Mouse (Mus musculus) ES-E14 (cell line): Measurements from ENCODE around the gene Sys1.

Source experiments
- CHD2 ChIP-seq: IDR thresholded peaks from 2 replicates; pipeline ENCODE4 v1.6.1; 2014; ENCODE audit warnings: mild to moderate bottlenecking, low read depth, low read length, inconsistent platforms
- HCFC1 ChIP-seq: IDR thresholded peaks from 2 replicates; pipeline ENCODE4 v1.6.1; 2012; ENCODE audit warnings: low read length, inconsistent platforms, borderline replicate concordance; ENCODE audit not compliant: insufficient read depth
- MAFK ChIP-seq: IDR thresholded peaks from 2 replicates; pipeline ENCODE4 v1.6.1; 2014; ENCODE audit warnings: mild to moderate bottlenecking, low read depth, low read length, inconsistent platforms; ENCODE audit not compliant: insufficient read depth
- ZC3H11A ChIP-seq: IDR thresholded peaks from 2 replicates; pipeline ENCODE4 v1.6.1; 2012; ENCODE audit warnings: low read depth, mild to moderate bottlenecking, inconsistent platforms, low read length, borderline replicate concordance
- ZNF384 ChIP-seq: IDR thresholded peaks from 2 replicates; pipeline ENCODE4 v1.6.1; 2012; ENCODE audit warnings: low read depth, low read length, inconsistent platforms

- TF ChIP-seq HCFC1 (no peak), ZC3H11A (no peak), ZNF384 (no peak), CHD2 (no peak), MAFK (no peak)
Measured at GRCm38 (mm10) chr2:164426121-164426520, 30.6 kb upstream of the Sys1 start.
